Mouse (Mus musculus): Measurements from ENCODE around the gene Mepce.

- TF ChIP-seq POLR2A (IDR thresholded peaks at IDR 0.05; ENCODE audit: extremely low read depth, insufficient read depth, low read length) (no peak), CTCF (IDR thresholded peaks at IDR 0.05; ENCODE audit: low read depth, low read length) (no peak)
Measured at GRCm38 (mm10) chr5:137779053-137779933, 8.2 kb downstream of the Mepce start.

All from liver, adult 2 months (tissue).